Mouse (Mus musculus): ENCODE results near the gene Zbtb16. TPM values are rescaled to one million over a fixed set of nuclear protein-coding genes. Genes with fewer than 3 reads are reported as not detected.

Gene Zbtb16
- polyA plus RNA-seq, 1 experiment: not detected

GRCm38 (mm10) chr9:48761732-48762637 lies 74.0 kb downstream of the Zbtb16 start:
- Histone ChIP-seq H3K4me1 (ENCODE audit: control insufficient read depth, insufficient read depth, low read length) (no peaks in the 10 kb centered on the region; the same call in none of the 2 replicates), H3K27ac (ENCODE audit: insufficient read depth, low read length) (no peak overlapping the region), H3K4me3 (ENCODE audit: insufficient read depth, low read length) (no peak overlapping the region)
- no peak for TF ChIP-seq POLR2A (IDR thresholded peaks at IDR 0.05; ENCODE audit: low read depth, low read length)
- TF ChIP-seq CTCF (IDR thresholded peaks at IDR 0.05; ENCODE audit: borderline replicate concordance, insufficient read depth, low read length): no peak

GRCm38 (mm10) chr9:48761175-48761556 lies 74.9 kb downstream of the Zbtb16 start:
- H3K4me3 ChIP-seq (ENCODE audit: insufficient read depth, low read length): no peak overlapping the region
- no peak overlapping the region for H3K27ac ChIP-seq (ENCODE audit: insufficient read depth, low read length)
- no peaks in the 10 kb centered on the region; the same call in none of the 2 replicates for H3K4me1 ChIP-seq (ENCODE audit: control insufficient read depth, insufficient read depth, low read length)
- TF ChIP-seq POLR2A (IDR thresholded peaks at IDR 0.05; ENCODE audit: low read depth, low read length): no peak
- TF ChIP-seq CTCF (IDR thresholded peaks at IDR 0.05; ENCODE audit: borderline replicate concordance, insufficient read depth, low read length): no peak

DNA sequence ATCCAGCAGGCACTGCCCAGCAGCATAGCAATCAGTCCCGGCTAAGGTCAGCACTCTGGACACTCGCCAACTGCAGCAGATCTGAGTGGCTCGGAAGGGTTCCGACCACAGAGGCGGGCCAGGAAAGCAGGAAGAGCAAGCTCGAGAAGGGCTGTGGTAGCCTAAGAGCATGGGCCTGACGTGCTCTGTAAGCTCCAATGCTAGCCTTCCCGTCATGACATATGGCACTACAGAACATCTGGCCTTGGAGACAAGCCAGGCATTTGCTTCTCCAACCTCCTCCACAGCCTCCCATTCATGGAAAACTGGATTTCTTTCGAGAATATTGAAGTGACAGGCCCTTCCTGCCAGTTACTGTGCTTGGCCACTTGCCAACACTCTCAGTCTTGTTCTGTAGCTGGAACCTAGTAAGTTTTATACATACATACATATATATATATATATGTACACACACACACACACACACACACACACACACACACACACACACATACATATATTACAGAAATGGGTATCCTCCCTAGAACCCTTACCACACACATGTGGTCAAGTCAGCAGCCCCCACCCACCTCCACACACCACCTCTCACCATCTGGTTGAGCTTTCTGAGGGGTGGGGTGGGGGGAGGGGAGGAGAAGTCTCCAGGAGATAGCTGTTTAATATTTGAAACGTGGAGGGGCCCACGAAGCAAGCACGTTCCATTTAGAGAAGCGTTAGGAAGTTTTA lies 75.4 kb downstream of the Zbtb16 start:
- TF ChIP-seq POLR2A (IDR thresholded peaks at IDR 0.05; ENCODE audit: low read depth, low read length): no peak
- no peak for TF ChIP-seq CTCF (IDR thresholded peaks at IDR 0.05; ENCODE audit: borderline replicate concordance, insufficient read depth, low read length)
- no peak overlapping the region for H3K4me3 ChIP-seq (ENCODE audit: insufficient read depth, low read length)
- H3K4me1 ChIP-seq (ENCODE audit: control insufficient read depth, insufficient read depth, low read length): no peaks in the 10 kb centered on the region; the same call in none of the 2 replicates
- H3K27ac ChIP-seq (ENCODE audit: insufficient read depth, low read length): no peak overlapping the region

DNA sequence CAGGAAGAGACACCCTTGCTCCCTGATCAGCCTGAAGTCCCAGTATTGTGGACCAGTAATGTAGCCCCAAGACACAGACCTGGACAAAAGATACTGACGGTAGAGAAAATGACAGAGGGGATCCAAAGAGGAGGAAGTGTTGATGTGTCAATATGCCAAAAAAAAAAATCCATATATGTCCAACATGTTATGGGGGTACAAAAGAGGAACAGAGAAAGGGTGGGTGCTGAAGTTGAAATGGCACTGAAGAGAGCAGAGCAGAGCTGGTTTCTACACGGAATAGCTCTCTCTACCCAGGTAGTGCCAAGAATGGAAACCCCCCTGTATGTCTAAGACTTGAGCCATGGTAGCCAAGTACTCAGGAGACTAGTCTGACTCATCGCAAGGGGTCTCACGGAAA lies 76.9 kb downstream of the Zbtb16 start:
- TF ChIP-seq CTCF (IDR thresholded peaks at IDR 0.05; ENCODE audit: borderline replicate concordance, insufficient read depth, low read length) (no peak), POLR2A (IDR thresholded peaks at IDR 0.05; ENCODE audit: low read depth, low read length) (no peak)
- Histone ChIP-seq H3K27ac (ENCODE audit: insufficient read depth, low read length) (no peak overlapping the region), H3K4me3 (ENCODE audit: insufficient read depth, low read length) (no peak overlapping the region), H3K4me1 (ENCODE audit: control insufficient read depth, insufficient read depth, low read length) (no peaks in the 10 kb centered on the region; the same call in 1 of the 2 replicates)

GRCm38 (mm10) chr9:48757650-48758580 lies 78.1 kb downstream of the Zbtb16 start:
- Histone ChIP-seq H3K27ac (ENCODE audit: insufficient read depth, low read length) (no peak overlapping the region), H3K4me1 (ENCODE audit: control insufficient read depth, insufficient read depth, low read length) (no peaks in the 10 kb centered on the region), H3K4me3 (ENCODE audit: insufficient read depth, low read length) (no peak overlapping the region)
- TF ChIP-seq POLR2A (IDR thresholded peaks at IDR 0.05; ENCODE audit: low read depth, low read length): no peak
- TF ChIP-seq CTCF (IDR thresholded peaks at IDR 0.05; ENCODE audit: borderline replicate concordance, insufficient read depth, low read length): no peak

GRCm38 (mm10) chr9:48756261-48756812 lies 79.7 kb downstream of the Zbtb16 start:
- no peak for TF ChIP-seq CTCF (IDR thresholded peaks at IDR 0.05; ENCODE audit: borderline replicate concordance, insufficient read depth, low read length)
- no peak for TF ChIP-seq POLR2A (IDR thresholded peaks at IDR 0.05; ENCODE audit: low read depth, low read length)
- no peak overlapping the region for H3K4me3 ChIP-seq (ENCODE audit: insufficient read depth, low read length)
- no peaks in the 10 kb centered on the region for H3K4me1 ChIP-seq (ENCODE audit: control insufficient read depth, insufficient read depth, low read length)
- H3K27ac ChIP-seq (ENCODE audit: insufficient read depth, low read length): no peak overlapping the region

DNA sequence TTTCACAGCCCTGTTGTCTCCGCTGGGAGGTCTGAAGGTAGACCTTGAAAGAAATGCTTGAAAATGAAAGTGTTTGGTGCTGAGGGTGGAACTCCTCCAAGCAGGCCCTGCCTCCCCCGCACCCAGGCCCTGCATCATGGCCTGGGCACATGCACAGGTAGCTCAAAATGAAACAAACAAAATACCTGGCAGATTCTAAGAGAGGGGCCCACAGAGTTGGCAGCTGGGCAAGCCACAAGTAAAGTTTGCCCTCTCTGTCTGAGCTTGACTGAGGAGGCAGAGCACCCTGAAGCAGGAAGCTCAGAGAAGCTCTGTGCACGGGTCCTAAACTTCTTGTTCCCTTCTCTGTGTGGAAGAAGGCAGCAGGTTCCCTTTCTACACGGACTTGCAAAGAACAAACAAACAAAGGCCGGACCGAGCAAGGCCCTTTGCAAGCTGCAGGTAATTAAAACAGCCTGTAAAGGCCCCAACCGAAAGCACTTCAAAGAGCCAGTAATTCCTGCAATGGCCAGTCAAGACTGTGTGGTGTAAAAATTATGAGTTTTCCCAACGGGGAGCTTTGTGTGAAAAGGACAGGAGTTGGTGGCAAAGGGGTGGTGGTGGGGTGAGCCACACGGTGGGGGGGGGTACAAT lies 80.5 kb downstream of the Zbtb16 start:
- Histone ChIP-seq H3K4me1 (ENCODE audit: control insufficient read depth, insufficient read depth, low read length) (no peaks in the 10 kb centered on the region), H3K27ac (ENCODE audit: insufficient read depth, low read length) (no peak overlapping the region), H3K4me3 (ENCODE audit: insufficient read depth, low read length) (no peak overlapping the region)
- TF ChIP-seq POLR2A (IDR thresholded peaks at IDR 0.05; ENCODE audit: low read depth, low read length): no peak
- no peak for TF ChIP-seq CTCF (IDR thresholded peaks at IDR 0.05; ENCODE audit: borderline replicate concordance, insufficient read depth, low read length)

DNA sequence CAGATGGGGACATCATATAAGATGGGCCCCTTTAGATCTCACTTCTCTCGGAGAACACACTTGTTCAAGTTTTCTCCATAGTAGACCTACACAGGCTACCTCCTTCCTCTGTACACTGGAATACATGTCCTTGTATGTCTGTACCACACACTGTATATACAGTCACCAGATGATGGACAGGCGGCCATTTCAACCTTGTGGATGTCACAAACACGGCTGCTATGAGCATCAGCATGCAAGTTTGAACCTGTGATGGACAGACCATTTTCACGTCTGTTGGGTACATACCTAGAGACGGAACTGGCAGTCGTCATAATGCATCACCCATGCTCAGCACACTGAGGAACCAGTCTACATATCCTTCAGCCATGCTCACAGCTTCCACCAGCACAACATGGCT lies 81.6 kb downstream of the Zbtb16 start:
- Histone ChIP-seq H3K27ac (ENCODE audit: insufficient read depth, low read length) (no peak overlapping the region), H3K4me3 (ENCODE audit: insufficient read depth, low read length) (no peak overlapping the region), H3K4me1 (ENCODE audit: control insufficient read depth, insufficient read depth, low read length) (no peaks in the 10 kb centered on the region)
- no peak for TF ChIP-seq POLR2A (IDR thresholded peaks at IDR 0.05; ENCODE audit: low read depth, low read length)
- TF ChIP-seq CTCF (IDR thresholded peaks at IDR 0.05; ENCODE audit: borderline replicate concordance, insufficient read depth, low read length): no peak
